In the genomic region with DNA sequence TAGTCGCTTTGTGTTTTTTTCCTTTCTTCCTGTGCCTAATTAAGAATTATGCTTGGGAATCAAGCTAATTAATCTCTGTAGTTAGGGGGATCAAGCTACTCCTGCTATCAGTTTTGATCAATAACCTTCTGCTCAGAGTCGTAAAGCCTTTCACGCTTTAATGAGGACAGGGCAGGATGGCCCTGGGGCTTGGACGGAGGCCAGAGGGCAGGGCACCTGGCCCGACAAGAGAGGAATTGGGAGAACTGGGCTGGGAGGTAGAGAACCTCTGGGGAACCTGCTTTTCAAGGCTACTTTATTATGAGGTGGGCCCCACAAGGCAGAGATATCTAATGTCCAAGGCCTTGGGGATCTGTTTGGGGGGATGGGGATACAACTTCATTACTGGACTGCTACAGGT, we compare ENCODE assay signal across 20 mouse cellular contexts.
A peak's percentile ranks its signal among the peaks of the same experiment; 100 is the strongest.
DNase-seq lines count a peak whose midpoint lies in the region; ATAC-seq and TF ChIP-seq lines count a peak whose summit lies in the region.
"Had no signal": no experiment of that assay in that cellular context is flagged by ENCODE, and none has a peak within 500 bp of the region (broad histone marks: within the 10 kb centered on the region; RNA-seq: fewer than 3 reads in every experiment).

No protein-coding gene starts in this region.

- H3K4me2 ChIP-seq in intestine, embryonic 16.5 days (ENCODE audit: low read depth, low read length): no peak overlapping the region
- H3K4me2 ChIP-seq in intestine, embryonic 15.5 days (replicated peaks): no peak overlapping the region
- no peak overlapping the region for H3K4me2 ChIP-seq in kidney, postnatal 0 days (ENCODE audit: low read length)
- H3K4me2 ChIP-seq: embryonic facial prominence, embryonic 13.5 days; limb, embryonic 12.5 days had no signal

- ATAC-seq in intestine, embryonic 16.5 days: peak; percentile 38
- ATAC-seq in intestine, embryonic 15.5 days: no peak; the same call in 1 of the 2 replicates
- no peak; the same call in 1 of the 2 replicates for ATAC-seq in kidney, postnatal 0 days (replicated peaks; ENCODE audit: low FRiP score, low read depth)
- ATAC-seq: activated CD4-positive, CD25-positive, alpha-beta regulatory T cell, adult 4 months; hindbrain, embryonic 16.5 days; Patski had no signal

- peaks cover 4% of the 10 kb centered on the region; the same call in 1 of the 2 replicates for H3K4me1 ChIP-seq in intestine, embryonic 16.5 days (ENCODE audit: control insufficient read depth, insufficient read depth, low read length)
- H3K4me1 ChIP-seq in intestine, embryonic 15.5 days (replicated peaks): no peaks in the 10 kb centered on the region
- peaks cover 4% of the 10 kb centered on the region for H3K4me1 ChIP-seq in kidney, postnatal 0 days (replicated peaks; ENCODE audit: insufficient read depth, low read length)

- DNase-seq in retina, postnatal 1 day: peak; percentile 24
- no peak for DNase-seq in retina, embryonic 14.5 days (ENCODE audit: low spot score)
- DNase-seq in kidney, postnatal 0 days (ENCODE audit: low spot score): no peak
- no peak for DNase-seq in layer of hippocampus, adult 9-11 months
- DNase-seq in layer of hippocampus, adult 11-12 months (ENCODE audit: low spot score): no peak
- DNase-seq: adrenal gland, postnatal 25 days; cerebellum, adult 2 months; heart, postnatal 4 days; lung, postnatal 14 days; thymus, adult 18-20 months had no signal

- H3K36me3 ChIP-seq in intestine, embryonic 16.5 days (ENCODE audit: control insufficient read depth, insufficient read depth, low read length): 0 out of 2 replicates have a peak, but pooled peaks cover 2% of the 10 kb centered on the region
- H3K36me3 ChIP-seq in intestine, embryonic 15.5 days: 0 out of 2 replicates have a peak, but pooled peaks cover 3% of the 10 kb centered on the region
- H3K36me3 ChIP-seq in kidney, postnatal 0 days (ENCODE audit: insufficient read depth, low read length): peaks cover 7% of the 10 kb centered on the region; the same call in 1 of the 2 replicates

- no peak overlapping the region; the same call in 1 of the 2 replicates for H3K27ac ChIP-seq in intestine, embryonic 16.5 days (ENCODE audit: low read length)
- H3K27ac ChIP-seq in intestine, embryonic 15.5 days: no peak overlapping the region
- peak overlapping the region; percentile 66 for H3K27ac ChIP-seq in kidney, postnatal 0 days
- H3K27ac ChIP-seq: embryonic facial prominence, embryonic 13.5 days; layer of hippocampus, adult 2 months; left cerebral cortex, adult 2 months; limb, embryonic 12.5 days had no signal

- TF ChIP-seq CTCF in kidney, postnatal 0 days (IDR thresholded peaks at IDR 0.05; ENCODE audit: low read depth): no peak

- H3K9me3 ChIP-seq in intestine, embryonic 16.5 days (ENCODE audit: control insufficient read depth, low read length): no peaks in the 10 kb centered on the region
- no peaks in the 10 kb centered on the region for H3K9me3 ChIP-seq in intestine, embryonic 15.5 days
- no peaks in the 10 kb centered on the region for H3K9me3 ChIP-seq in kidney, postnatal 0 days (replicated peaks; ENCODE audit: low read length)
- H3K9me3 ChIP-seq: embryonic facial prominence, embryonic 13.5 days; limb, embryonic 12.5 days; megakaryocyte, embryonic 14.5 days had no signal

- 40% methylated on average over 5 of the region's 5 CpGs for WGBS in intestine, embryonic 16.5 days
- WGBS in intestine, embryonic 15.5 days: 41% methylated on average over 5 of the region's 5 CpGs
- 19% methylated on average over 5 of the region's 5 CpGs for WGBS in kidney, postnatal 0 days

- H3K4me3 ChIP-seq in intestine, embryonic 16.5 days (ENCODE audit: low read length): no peak overlapping the region
- no peak overlapping the region for H3K4me3 ChIP-seq in intestine, embryonic 15.5 days (replicated peaks)
- no peak overlapping the region for H3K4me3 ChIP-seq in kidney, postnatal 0 days (replicated peaks; ENCODE audit: low read depth, low read length)
- H3K4me3 ChIP-seq: embryonic facial prominence, embryonic 13.5 days; layer of hippocampus, adult 2 months; left cerebral cortex, adult 2 months; limb, embryonic 12.5 days; megakaryocyte, embryonic 14.5 days had no signal

- no peak overlapping the region for H3K9ac ChIP-seq in intestine, embryonic 16.5 days (ENCODE audit: low read depth, low read length)
- H3K9ac ChIP-seq in intestine, embryonic 15.5 days: no peak overlapping the region
- no peak overlapping the region for H3K9ac ChIP-seq in kidney, postnatal 0 days (ENCODE audit: low read depth, low read length)
- H3K9ac ChIP-seq: embryonic facial prominence, embryonic 13.5 days; limb, embryonic 12.5 days had no signal

- H3K27me3 ChIP-seq in intestine, embryonic 16.5 days (replicated peaks; ENCODE audit: control insufficient read depth, insufficient read depth, low read length): no peaks in the 10 kb centered on the region
- H3K27me3 ChIP-seq in intestine, embryonic 15.5 days (replicated peaks): no peaks in the 10 kb centered on the region
- no peaks in the 10 kb centered on the region for H3K27me3 ChIP-seq in kidney, postnatal 0 days (ENCODE audit: insufficient read depth, low read length)
- H3K27me3 ChIP-seq: embryonic facial prominence, embryonic 13.5 days; limb, embryonic 12.5 days; Patski had no signal
